Mouse (Mus musculus): Measurements from ENCODE around the gene 2610528J11Rik.

GRCm38 (mm10) chr4:118568709-118569108 lies 41.9 kb downstream of the 2610528J11Rik start:
- TF ChIP-seq EP300 (IDR thresholded peaks at IDR 0.05; ENCODE audit: low read length) (no peak), POLR2A (IDR thresholded peaks at IDR 0.05; ENCODE audit: low read depth, low read length) (no peak), MEF2A (IDR thresholded peaks at IDR 0.05; ENCODE audit: borderline replicate concordance, low read depth, low read length) (no peak), RAD21 (IDR thresholded peaks at IDR 0.05; ENCODE audit: low read depth, low read length) (no peak), ZC3H11A (IDR thresholded peaks at IDR 0.05; ENCODE audit: low read depth, low read length) (no peak), SMC3 (IDR thresholded peaks at IDR 0.05; ENCODE audit: low read depth, low read length) (no peak), CTCF (conservative IDR thresholded peaks at IDR 0.05 in 1 of 2, IDR thresholded peaks at IDR 0.05 in 1 of 2; ENCODE audit: low read depth in 2 of 2, low read length in 2 of 2) (no peak), CHD1 (IDR thresholded peaks at IDR 0.05; ENCODE audit: low read depth, low read length) (no peak), KAT2A (IDR thresholded peaks at IDR 0.05; ENCODE audit: insufficient replicate concordance, low read length) (no peak), E2F4 (IDR thresholded peaks at IDR 0.05; ENCODE audit: insufficient replicate concordance, low read depth, low read length) (no peak), TBP (conservative IDR thresholded peaks at IDR 0.05; ENCODE audit: low read depth, low read length) (no peak), JUN (IDR thresholded peaks at IDR 0.05; ENCODE audit: insufficient read depth, low read depth, low read length) (no peak), USF1 (IDR thresholded peaks at IDR 0.05; ENCODE audit: low read depth, low read length) (no peak)
